Mouse (Mus musculus): ENCODE measurements around the gene Atp5j2. TPM values are rescaled to one million over a fixed set of nuclear protein-coding genes. Genes with fewer than 3 reads are reported as not detected.

Gene Atp5j2
- polyA plus RNA-seq, 1 experiment from 2014 or later, result 654 TPM

DNA sequence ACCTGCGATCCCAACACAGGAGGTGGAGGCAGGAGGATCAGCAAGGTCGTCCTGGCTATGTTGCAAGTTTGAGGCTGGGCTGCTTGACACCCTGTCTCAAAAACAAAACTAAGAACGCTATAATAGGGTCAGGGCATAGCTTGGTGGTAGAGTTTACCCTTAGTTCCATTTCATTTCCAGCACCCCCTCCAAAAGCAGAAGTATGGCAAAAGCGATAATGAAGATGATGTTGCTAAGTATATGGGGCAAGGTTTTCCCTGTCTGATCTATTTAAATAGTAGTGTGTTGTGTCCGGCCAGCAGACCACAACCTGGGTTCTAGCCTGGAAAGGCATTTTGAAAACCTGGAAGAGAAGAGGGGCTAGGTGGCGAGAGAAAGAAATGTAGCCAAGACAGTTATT is 16.1 kb upstream of the Atp5j2 start:
- H3K27me3 ChIP-seq (ENCODE audit: control insufficient read depth, insufficient read depth, low read length), result no peaks in the 10 kb centered on the region
- H3K4me3 ChIP-seq (ENCODE audit: low read depth, low read length), result no peak overlapping the region
- WGBS, result 84% methylated on average over 5 of the region's 6 CpGs
- no peaks in the 10 kb centered on the region for H3K9me3 ChIP-seq (ENCODE audit: control insufficient read depth, low read depth, low read length)
- H3K27ac ChIP-seq (ENCODE audit: low read length), result no peak overlapping the region
- peaks cover 8% of the 10 kb centered on the region for H3K36me3 ChIP-seq (ENCODE audit: control insufficient read depth, insufficient read depth, low read length)
- no peak overlapping the region for H3K9ac ChIP-seq (replicated peaks; ENCODE audit: low read depth, low read length)
- H3K4me2 ChIP-seq (replicated peaks; ENCODE audit: low read depth, low read length), result no peak overlapping the region
- H3K4me1 ChIP-seq (ENCODE audit: control insufficient read depth, insufficient read depth, low read length), result peaks cover 11% of the 10 kb centered on the region; the same call in 1 of the 2 replicates
- no peak for ATAC-seq (ENCODE audit: insufficient number of reproducible peaks, insufficient read depth, low FRiP score, low read depth)

DNA sequence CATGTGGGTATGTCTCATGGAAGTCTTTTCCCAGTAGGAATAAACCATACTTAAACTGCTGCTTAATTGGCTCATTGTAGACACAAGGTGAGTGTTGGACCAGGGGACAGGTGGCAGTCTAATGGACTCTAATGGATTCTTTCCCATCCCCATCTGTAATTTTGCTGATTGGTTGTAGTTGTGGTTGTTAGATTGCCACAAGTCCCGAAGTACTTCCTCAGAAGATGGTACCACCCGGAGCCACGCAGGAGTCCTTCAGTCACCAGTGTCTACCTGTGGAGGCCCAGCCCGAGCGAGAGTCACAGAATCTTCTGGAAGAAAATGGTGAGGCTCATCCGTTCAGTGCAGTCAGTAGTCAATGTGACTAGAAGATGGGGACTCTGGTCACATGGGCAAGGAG is 15.5 kb upstream of the Atp5j2 start:
- Histone ChIP-seq H3K4me2 (replicated peaks; ENCODE audit: low read depth, low read length) (no peak overlapping the region), H3K9ac (replicated peaks; ENCODE audit: low read depth, low read length) (no peak overlapping the region), H3K9me3 (ENCODE audit: control insufficient read depth, low read depth, low read length) (no peaks in the 10 kb centered on the region), H3K27ac (ENCODE audit: low read length) (no peak overlapping the region), H3K4me3 (ENCODE audit: low read depth, low read length) (no peak overlapping the region), H3K4me1 (ENCODE audit: control insufficient read depth, insufficient read depth, low read length) (peaks cover 11% of the 10 kb centered on the region; the same call in 1 of the 2 replicates), H3K36me3 (ENCODE audit: control insufficient read depth, insufficient read depth, low read length) (peaks cover 8% of the 10 kb centered on the region), H3K27me3 (ENCODE audit: control insufficient read depth, insufficient read depth, low read length) (no peaks in the 10 kb centered on the region)
- no peak for ATAC-seq (ENCODE audit: insufficient number of reproducible peaks, insufficient read depth, low FRiP score, low read depth)
- 96% methylated on average over 6 of the region's 6 CpGs for WGBS

DNA sequence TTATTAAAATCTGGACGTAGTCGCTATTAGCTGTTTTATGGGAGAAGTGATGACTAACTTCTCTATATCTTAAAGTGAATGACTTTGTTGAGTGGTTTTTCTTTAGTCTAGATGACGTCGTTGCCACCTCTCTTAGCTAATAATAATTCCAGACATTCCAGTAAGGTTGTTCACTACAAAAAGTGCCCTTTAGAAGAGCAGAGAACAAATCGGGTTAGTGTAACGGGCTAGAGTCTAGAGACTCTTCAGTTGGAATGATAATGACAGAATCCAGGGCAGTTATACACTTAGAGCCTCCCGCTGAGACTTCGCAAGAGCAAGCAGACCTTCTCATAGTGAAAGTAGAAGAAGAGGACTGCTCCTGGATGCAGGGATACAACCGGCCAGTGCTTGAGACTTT is 13.2 kb upstream of the Atp5j2 start:
- no peaks in the 10 kb centered on the region for H3K27me3 ChIP-seq (ENCODE audit: control insufficient read depth, insufficient read depth, low read length)
- H3K9ac ChIP-seq (replicated peaks; ENCODE audit: low read depth, low read length), result peak overlapping the region; percentile 10; the same call in 1 of the 2 replicates
- ATAC-seq (ENCODE audit: insufficient number of reproducible peaks, insufficient read depth, low FRiP score, low read depth), result no peak
- H3K4me3 ChIP-seq (ENCODE audit: low read depth, low read length), result peak overlapping the region; percentile 48
- WGBS, result 16% methylated on average over 9 of the region's 9 CpGs
- no peaks in the 10 kb centered on the region for H3K9me3 ChIP-seq (ENCODE audit: control insufficient read depth, low read depth, low read length)
- peaks cover 11% of the 10 kb centered on the region; the same call in 1 of the 2 replicates for H3K4me1 ChIP-seq (ENCODE audit: control insufficient read depth, insufficient read depth, low read length)
- H3K36me3 ChIP-seq (ENCODE audit: control insufficient read depth, insufficient read depth, low read length), result peaks cover 6% of the 10 kb centered on the region; the same call in 1 of the 2 replicates
- peak overlapping the region; percentile 50 for H3K4me2 ChIP-seq (replicated peaks; ENCODE audit: low read depth, low read length)
- H3K27ac ChIP-seq (ENCODE audit: low read length), result no peak overlapping the region

DNA sequence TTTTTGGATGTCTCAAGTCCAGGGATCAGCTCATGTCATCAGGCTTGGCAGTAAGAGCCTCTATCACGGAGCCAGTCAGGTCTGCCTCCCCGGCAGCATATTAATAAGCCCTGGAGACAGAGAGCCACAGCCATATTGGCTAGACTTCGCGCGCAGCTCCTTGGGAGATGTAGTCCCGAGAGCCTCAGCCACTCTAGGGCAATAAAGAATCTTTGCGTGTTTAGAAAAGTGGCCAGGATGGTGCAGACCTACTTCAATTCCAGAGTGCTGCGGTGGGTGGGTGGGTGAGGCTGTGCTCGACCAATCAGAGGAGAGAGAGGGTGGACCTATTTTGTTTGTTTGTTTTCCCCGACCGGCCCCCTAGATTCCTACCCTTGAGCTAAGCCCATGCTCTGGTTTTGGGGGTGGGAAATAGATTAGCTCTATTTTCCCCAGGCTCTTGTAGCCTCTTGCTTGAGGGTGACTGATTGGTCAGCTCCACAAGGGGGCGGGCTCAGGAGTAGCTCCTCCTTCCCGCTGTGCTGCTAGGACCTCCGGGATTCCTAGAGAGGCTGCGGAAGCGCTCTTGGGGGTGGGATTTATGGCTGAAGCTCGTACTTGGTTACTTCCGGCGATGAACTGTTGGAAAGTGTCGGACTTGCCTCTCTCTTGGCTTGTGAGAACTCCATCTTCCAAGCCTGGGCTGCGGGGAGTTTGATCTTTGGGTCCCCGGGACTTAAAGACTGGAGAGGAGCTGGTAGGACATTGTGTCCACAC is 12.3 kb upstream of the Atp5j2 start, which contains the start of gene Zkscan5:
Gene Zkscan5, plus strand, starts transcription at position 627 of the 756 bp plus-strand sequence.
- peak within 1 kb of the TSS; percentile 48 for H3K4me3 ChIP-seq (ENCODE audit: low read depth, low read length)
- H3K4me1 ChIP-seq (ENCODE audit: control insufficient read depth, insufficient read depth, low read length), result peaks cover 11% of the 10 kb centered on the region; the same call in 1 of the 2 replicates
- peak within 1 kb of the TSS; percentile 50 for H3K4me2 ChIP-seq (replicated peaks; ENCODE audit: low read depth, low read length)
- ATAC-seq (ENCODE audit: insufficient number of reproducible peaks, insufficient read depth, low FRiP score, low read depth), result peak; percentile 97
- H3K9me3 ChIP-seq (ENCODE audit: control insufficient read depth, low read depth, low read length), result no peaks in the 10 kb centered on the region
- H3K36me3 ChIP-seq (ENCODE audit: control insufficient read depth, insufficient read depth, low read length), result peaks cover 4% of the 10 kb centered on the region; the same call in 1 of the 2 replicates
- peak within 1 kb of the TSS; percentile 47; the same call in 1 of the 2 replicates for H3K9ac ChIP-seq (replicated peaks; ENCODE audit: low read depth, low read length)
- H3K27me3 ChIP-seq (ENCODE audit: control insufficient read depth, insufficient read depth, low read length), result no peaks in the 10 kb centered on the region
- 0% methylated on average over 22 of the region's 22 CpGs for WGBS
- H3K27ac ChIP-seq (ENCODE audit: low read length), result peak within 1 kb of the TSS; percentile 89

DNA sequence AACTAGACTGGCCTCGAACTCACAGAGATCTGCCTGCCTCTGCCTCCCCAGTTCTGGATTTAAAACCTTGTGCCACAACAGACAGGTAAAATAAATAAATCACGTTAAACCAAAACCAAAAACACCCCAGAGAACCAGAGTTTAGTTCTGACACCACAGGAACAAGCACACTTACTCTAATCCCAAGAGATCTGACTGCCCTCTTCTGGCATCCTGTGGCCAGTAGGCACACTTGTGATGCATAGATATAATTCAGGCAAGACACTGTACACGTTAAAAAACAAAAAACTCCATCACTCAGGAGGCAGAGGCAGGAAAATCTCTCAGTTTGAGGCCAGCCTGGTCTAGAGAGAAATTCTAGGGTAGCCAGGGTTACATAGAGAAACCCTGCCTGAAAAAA is 10.6 kb upstream of the Atp5j2 start:
- Histone ChIP-seq H3K36me3 (ENCODE audit: control insufficient read depth, insufficient read depth, low read length) (no peaks in the 10 kb centered on the region; the same call in 1 of the 2 replicates), H3K4me1 (ENCODE audit: control insufficient read depth, insufficient read depth, low read length) (peaks cover 11% of the 10 kb centered on the region; the same call in 1 of the 2 replicates)
- no peak for ATAC-seq (ENCODE audit: insufficient number of reproducible peaks, insufficient read depth, low FRiP score, low read depth)

DNA sequence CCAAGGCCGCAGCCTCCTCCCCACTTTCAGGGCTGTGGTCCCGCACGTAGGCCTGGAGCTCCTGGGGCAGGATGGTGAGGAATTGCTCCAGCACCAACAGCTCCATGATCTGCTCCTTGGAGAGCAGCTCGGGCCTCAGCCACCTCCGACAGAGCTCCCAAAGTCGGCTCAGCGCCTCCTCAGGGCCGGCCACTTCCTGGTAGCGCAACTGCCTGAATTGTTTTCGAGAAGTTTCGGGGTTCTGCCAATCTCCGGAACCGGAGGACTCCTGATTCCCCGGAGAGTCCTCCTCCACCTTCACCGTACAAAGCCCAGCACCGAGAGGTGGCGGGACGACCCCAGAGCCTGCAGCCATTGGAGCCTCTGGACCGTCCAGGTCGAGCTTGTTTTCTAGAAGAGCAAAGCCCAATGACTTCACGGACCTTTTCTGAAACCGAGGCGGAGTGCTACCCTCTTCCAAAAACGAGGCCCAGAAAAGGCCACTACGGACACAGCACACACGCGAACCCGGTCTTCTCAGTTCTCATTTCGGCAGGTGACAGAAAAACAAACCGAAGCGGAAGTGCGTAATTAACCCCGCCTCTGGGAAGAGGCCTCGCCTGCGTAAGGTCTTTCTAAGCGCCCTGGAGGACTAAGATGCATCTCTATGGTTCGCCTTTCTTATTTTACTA is 9.6 kb upstream of the Atp5j2 start, which contains the start of gene Zkscan14:
Gene Zkscan14, minus strand, starts transcription at position 548 of the 671 bp plus-strand sequence.
- 1% methylated on average over 37 of the region's 37 CpGs for WGBS
- no peaks in the 10 kb centered on the region for H3K36me3 ChIP-seq (ENCODE audit: control insufficient read depth, insufficient read depth, low read length)
- H3K4me3 ChIP-seq (ENCODE audit: low read depth, low read length), result peak within 1 kb of the TSS; percentile 55
- peaks cover 11% of the 10 kb centered on the region; the same call in 1 of the 2 replicates for H3K4me1 ChIP-seq (ENCODE audit: control insufficient read depth, insufficient read depth, low read length)
- no peak within 1 kb of the TSS for H3K27ac ChIP-seq (ENCODE audit: low read length)
- no peaks in the 10 kb centered on the region for H3K9me3 ChIP-seq (ENCODE audit: control insufficient read depth, low read depth, low read length)
- H3K9ac ChIP-seq (replicated peaks; ENCODE audit: low read depth, low read length), result peak within 1 kb of the TSS; percentile 68
- 0 out of 2 replicates have a peak, but pooled peaks have one; percentile 19 for ATAC-seq (ENCODE audit: insufficient number of reproducible peaks, insufficient read depth, low FRiP score, low read depth)
- H3K27me3 ChIP-seq (ENCODE audit: control insufficient read depth, insufficient read depth, low read length), result no peaks in the 10 kb centered on the region
- H3K4me2 ChIP-seq (replicated peaks; ENCODE audit: low read depth, low read length), result peak within 1 kb of the TSS; percentile 97

More for the DNA sequence above, 10.6 kb upstream of the Atp5j2 start:
- Histone ChIP-seq H3K9ac (replicated peaks; ENCODE audit: low read depth, low read length) (no peak overlapping the region), H3K4me2 (replicated peaks; ENCODE audit: low read depth, low read length) (no peak overlapping the region), H3K4me3 (ENCODE audit: low read depth, low read length) (no peak overlapping the region), H3K27me3 (ENCODE audit: control insufficient read depth, insufficient read depth, low read length) (no peaks in the 10 kb centered on the region), H3K9me3 (ENCODE audit: control insufficient read depth, low read depth, low read length) (no peaks in the 10 kb centered on the region), H3K27ac (ENCODE audit: low read length) (no peak overlapping the region)
- WGBS, result 50% methylated on average over 3 of the region's 3 CpGs

DNA sequence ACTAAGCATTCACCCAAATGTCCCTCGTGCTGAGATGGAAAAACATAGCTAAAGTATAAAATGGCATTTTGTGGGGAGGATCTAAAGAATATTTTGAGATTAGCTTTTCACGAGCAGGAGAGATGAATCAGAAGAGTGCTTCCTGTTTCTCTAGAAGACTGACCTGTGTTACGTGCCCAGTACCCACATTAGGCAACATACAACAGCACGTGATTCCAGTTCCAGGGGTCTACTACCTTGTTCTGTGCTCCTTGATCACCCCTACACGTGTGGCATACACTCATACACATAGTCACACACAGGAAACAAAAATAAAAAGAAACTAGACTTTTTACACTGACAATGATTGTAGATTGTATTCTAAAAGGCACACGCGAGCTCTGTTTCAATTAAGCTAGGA is 8.5 kb upstream of the Atp5j2 start:
- H3K9me3 ChIP-seq (ENCODE audit: control insufficient read depth, low read depth, low read length), result no peaks in the 10 kb centered on the region
- no peak overlapping the region for H3K9ac ChIP-seq (replicated peaks; ENCODE audit: low read depth, low read length)
- no peak overlapping the region for H3K4me3 ChIP-seq (ENCODE audit: low read depth, low read length)
- H3K4me1 ChIP-seq (ENCODE audit: control insufficient read depth, insufficient read depth, low read length), result peaks cover 5% of the 10 kb centered on the region; the same call in 1 of the 2 replicates
- no peaks in the 10 kb centered on the region for H3K27me3 ChIP-seq (ENCODE audit: control insufficient read depth, insufficient read depth, low read length)
- H3K36me3 ChIP-seq (ENCODE audit: control insufficient read depth, insufficient read depth, low read length), result peaks cover 5% of the 10 kb centered on the region; the same call in 1 of the 2 replicates
- no peak overlapping the region for H3K27ac ChIP-seq (ENCODE audit: low read length)
- H3K4me2 ChIP-seq (replicated peaks; ENCODE audit: low read depth, low read length), result peak overlapping the region; percentile 97
- ATAC-seq (ENCODE audit: insufficient number of reproducible peaks, insufficient read depth, low FRiP score, low read depth), result no peak
- WGBS, result 78% methylated on average over 7 of the region's 7 CpGs

All from stomach, embryonic 14.5 days (tissue).